Comparison of ENCODE assay signal across 24 mouse cellular contexts in genomic region chr2:22933556-22933955, GRCm38 (mm10). TPM values are rescaled to one million over a fixed set of nuclear protein-coding genes. Genes with fewer than 3 reads are reported as not detected.
DNase-seq lines count a peak whose midpoint lies in the region; ATAC-seq and TF ChIP-seq lines count a peak whose summit lies in the region.
"Had no signal": no experiment of that assay in that cellular context is flagged by ENCODE, and none has a peak within 500 bp of the region (broad histone marks: within the 10 kb centered on the region; RNA-seq: fewer than 3 reads in every experiment).

No protein-coding gene starts in this region.

- no peak for TF ChIP-seq CTCF in MEL (IDR thresholded peaks at IDR 0.05 in 2 of 3, conservative IDR thresholded peaks at IDR 0.05 in 1 of 3; ENCODE audit: control insufficient read depth in 1 of 3, insufficient read depth in 1 of 3, low read depth in 2 of 3, low read length in 3 of 3, poor library complexity in 1 of 3, severe bottlenecking in 1 of 3)

- H3K4me1 ChIP-seq in MEL (ENCODE audit: control insufficient read depth in 1 of 2, insufficient read depth in 2 of 2, low read length in 2 of 2), result peaks cover 0 to 4% of the 10 kb centered on the region in 2 experiments; a peak in 1 of 4 replicates
- no peaks in the 10 kb centered on the region for H3K4me1 ChIP-seq in hindbrain, embryonic 10.5 days (replicated peaks)
- H3K4me1 ChIP-seq in heart, embryonic 10.5 days, result no peaks in the 10 kb centered on the region
- no peaks in the 10 kb centered on the region for H3K4me1 ChIP-seq in intestine, embryonic 15.5 days (replicated peaks)
- H3K4me1 ChIP-seq: embryonic facial prominence, embryonic 10.5 days; heart, embryonic 15.5 days had no signal

- no peak overlapping the region for H3K4me2 ChIP-seq in intestine, embryonic 15.5 days (replicated peaks)
- H3K4me2 ChIP-seq: heart, embryonic 11.5 days; heart, embryonic 15.5 days; hindbrain, embryonic 14.5 days had no signal

- no peaks in the 10 kb centered on the region for H3K79me2 ChIP-seq in MEL (ENCODE audit: control insufficient read depth, insufficient read depth, low read length, poor library complexity)

- TF ChIP-seq RAD21 in MEL (IDR thresholded peaks at IDR 0.05; ENCODE audit: low read depth, low read length), result no peak

- no peak for TF ChIP-seq EP300 in MEL (IDR thresholded peaks at IDR 0.05; ENCODE audit: low read depth in 1 of 2, low read length in 2 of 2)

- peaks cover 2 to 19% of the 10 kb centered on the region in 2 experiments for H3K36me3 ChIP-seq in MEL (ENCODE audit: control insufficient read depth in 1 of 2, insufficient read depth in 2 of 2, low read length in 2 of 2)
- peaks cover 7% of the 10 kb centered on the region; the same call in 1 of the 2 replicates for H3K36me3 ChIP-seq in splenic B cell, adult 2 months (ENCODE audit: control insufficient read depth, insufficient read depth, low read length, poor library complexity, severe bottlenecking)
- peaks cover 56% of the 10 kb centered on the region for H3K36me3 ChIP-seq in hindbrain, embryonic 10.5 days
- H3K36me3 ChIP-seq in heart, embryonic 10.5 days, result peaks cover 50% of the 10 kb centered on the region
- H3K36me3 ChIP-seq in intestine, embryonic 15.5 days, result no peaks in the 10 kb centered on the region

- WGBS in hindbrain, embryonic 10.5 days, result 87% methylated on average over 1 of the region's 1 CpGs
- WGBS in heart, embryonic 10.5 days, result 89% methylated on average over 1 of the region's 1 CpGs
- 82% methylated on average over 1 of the region's 1 CpGs for WGBS in intestine, embryonic 15.5 days

- no peak overlapping the region for H3K9ac ChIP-seq in MEL (ENCODE audit: control insufficient read depth, low read depth, low read length, poor library complexity, severe bottlenecking)
- H3K9ac ChIP-seq in intestine, embryonic 15.5 days, result no peak overlapping the region
- H3K9ac ChIP-seq: heart, embryonic 15.5 days; hindbrain, embryonic 14.5 days had no signal

- no peak for DNase-seq in frontal cortex, postnatal 10 days (ENCODE audit: low spot score in 2 of 2)
- peak; percentile 3 for DNase-seq in CD4-positive helper T cell, adult 2 months (ENCODE audit: low read depth, low spot score)
- DNase-seq in MEL (ENCODE audit: low read depth, low spot score), result no peak
- peak; percentile 5 for DNase-seq in splenic B cell, adult 2 months (ENCODE audit: low read depth, low spot score)
- DNase-seq in hindbrain, embryonic 10.5 days (ENCODE audit: low spot score), result no peak
- no peak for DNase-seq in heart, embryonic 10.5 days (ENCODE audit: low spot score)
- DNase-seq: adrenal gland, adult 2 months; adrenal gland, postnatal 25 days; cerebellum, adult 2 months; cerebellum, postnatal 10 days; gastrocnemius, postnatal 36 days; heart, adult 11 months; heart, postnatal 14 days; kidney, adult 2 months had no signal

- peak; percentile 88 for ATAC-seq in frontal cortex, adult (ENCODE audit: low TSS enrichment)
- no peak for ATAC-seq in intestine, embryonic 15.5 days
- ATAC-seq: activated CD4-positive, CD25-positive, alpha-beta regulatory T cell, adult 4 months; intestine, embryonic 16.5 days; Patski had no signal

- no peaks in the 10 kb centered on the region for H3K27me3 ChIP-seq in MEL (ENCODE audit: control insufficient read depth in 1 of 2, insufficient read depth in 2 of 2, low read length in 2 of 2)
- no peaks in the 10 kb centered on the region for H3K27me3 ChIP-seq in splenic B cell, adult 2 months (ENCODE audit: control insufficient read depth, insufficient read depth, low read length, poor library complexity, severe bottlenecking)
- no peaks in the 10 kb centered on the region for H3K27me3 ChIP-seq in hindbrain, embryonic 10.5 days (ENCODE audit: insufficient read depth, poor library complexity, severe bottlenecking)
- no peaks in the 10 kb centered on the region for H3K27me3 ChIP-seq in heart, embryonic 10.5 days (ENCODE audit: insufficient read depth, poor library complexity, severe bottlenecking)
- no peaks in the 10 kb centered on the region for H3K27me3 ChIP-seq in intestine, embryonic 15.5 days (replicated peaks)
- H3K27me3 ChIP-seq: heart, embryonic 15.5 days; Patski had no signal

- H3K4me3 ChIP-seq in MEL (ENCODE audit: control insufficient read depth in 1 of 2, insufficient read depth in 1 of 2, low read depth in 2 of 2, low read length in 2 of 2), result no peak overlapping the region
- no peak overlapping the region for H3K4me3 ChIP-seq in hindbrain, embryonic 10.5 days
- H3K4me3 ChIP-seq in heart, embryonic 10.5 days, result no peak overlapping the region
- H3K4me3 ChIP-seq in intestine, embryonic 15.5 days (replicated peaks), result no peak overlapping the region
- H3K4me3 ChIP-seq: embryonic facial prominence, embryonic 10.5 days; heart, embryonic 15.5 days had no signal

- H3K9me3 ChIP-seq in MEL (replicated peaks; ENCODE audit: insufficient read depth, low read length), result no peaks in the 10 kb centered on the region
- H3K9me3 ChIP-seq in hindbrain, embryonic 10.5 days, result no peaks in the 10 kb centered on the region
- no peaks in the 10 kb centered on the region for H3K9me3 ChIP-seq in heart, embryonic 10.5 days
- H3K9me3 ChIP-seq in intestine, embryonic 15.5 days, result no peaks in the 10 kb centered on the region
- H3K9me3 ChIP-seq: embryonic facial prominence, embryonic 10.5 days; G1E; heart, embryonic 15.5 days had no signal

- TF ChIP-seq POLR2A in MEL (IDR thresholded peaks at IDR 0.05; ENCODE audit: control insufficient read depth in 1 of 2, insufficient read depth in 1 of 2, low read depth in 1 of 2, low read length in 2 of 2, poor library complexity in 1 of 2), result no peak

- H3K27ac ChIP-seq in MEL (ENCODE audit: control insufficient read depth, low read depth, low read length), result no peak overlapping the region
- no peak overlapping the region for H3K27ac ChIP-seq in hindbrain, embryonic 10.5 days
- no peak overlapping the region for H3K27ac ChIP-seq in heart, embryonic 10.5 days
- no peak overlapping the region for H3K27ac ChIP-seq in intestine, embryonic 15.5 days
- H3K27ac ChIP-seq: embryonic facial prominence, embryonic 10.5 days; heart, embryonic 15.5 days; hindbrain, embryonic 14.5 days had no signal

TF ChIP-seq in MEL, 35 proteins besides CTCF, POLR2A, EP300 and RAD21:
- TF ChIP-seq MAFK (IDR thresholded peaks at IDR 0.05; ENCODE audit: borderline replicate concordance, low read depth, low read length) (peak; percentile 51; the same call in 1 of the 2 replicates), USF2 (IDR thresholded peaks at IDR 0.05; ENCODE audit: borderline replicate concordance in 1 of 2, insufficient read depth in 1 of 2, low read depth in 1 of 2, low read length in 2 of 2) (no peak)

RNA-seq across cellular contexts. Expression of gene Pdss1, which starts 38.2 kb away (rescaled TPM):
- 32.4 and 42.1 TPM in 2 replicates for total RNA-seq in MEL (2012; rRNA removed)
- 10 to 100 TPM in 1 of 2 experiments, not detected in 1; 35.1 TPM for polyA plus RNA-seq in MEL (2012; ENCODE audit: insufficient read depth in 1 of 2, insufficient read length in 2 of 2, low read depth in 1 of 2, low replicate concordance in 2 of 2, missing spikeins in 1 of 2)
- 20.7 and 26.3 TPM in 2 replicates for polyA plus RNA-seq in hindbrain, embryonic 10.5 days (2016; fragmentation: Nextera tagmentation; extraction: Ambion mirVana)
- polyA plus RNA-seq in heart, embryonic 10.5 days (2016; fragmentation: Nextera tagmentation; extraction: Ambion mirVana), result 33.1 and 37.5 TPM in 2 replicates
- polyA plus RNA-seq in intestine, embryonic 15.5 days (2015; fragmentation: Nextera tagmentation; extraction: Ambion mirVana), result 35.3 TPM in 2 replicates

Comparison
In these comparisons a context has a peak if more than half of its experiments do, and no peak if none do; other contexts are left out.
1. DNase-seq: peak in CD4-positive helper T cell, adult 2 months (single experiment) and splenic B cell, adult 2 months (single experiment); none in frontal cortex, postnatal 10 days (0 of 2), MEL (single experiment), hindbrain, embryonic 10.5 days (single experiment) and heart, embryonic 10.5 days (single experiment).